Mouse (Mus musculus): ENCODE measurements around the gene Gusb.
A peak's percentile ranks its signal among the peaks of the same experiment; 100 is the strongest.

Gene Gusb

GRCm38 (mm10) chr5:129974354-129974753 lies 28.5 kb downstream of the Gusb start:
- DNase-seq, result no peak

GRCm38 (mm10) chr5:129971491-129971890 lies 31.4 kb downstream of the Gusb start:
- no peak for DNase-seq

GRCm38 (mm10) chr5:129968417-129968816 lies 34.4 kb downstream of the Gusb start:
- no peak for DNase-seq

GRCm38 (mm10) chr5:129966448-129966847 lies 36.4 kb downstream of the Gusb start:
- DNase-seq, result no peak

- DNase-seq, result no peak
Measured at GRCm38 (mm10) chr5:129963224-129963623, 39.6 kb downstream of the Gusb start.

- DNase-seq, result no peak
Measured at GRCm38 (mm10) chr5:129955792-129956191, 47.1 kb downstream of the Gusb start.

- no peak for DNase-seq
Measured at GRCm38 (mm10) chr5:129954473-129955254, 48.2 kb downstream of the Gusb start.

GRCm38 (mm10) chr5:129952143-129952542 lies 50.7 kb downstream of the Gusb start:
- no peak for DNase-seq

GRCm38 (mm10) chr5:129947528-129948033 lies 55.3 kb downstream of the Gusb start:
- DNase-seq, result no peak

GRCm38 (mm10) chr5:129943402-129943801 lies 59.4 kb downstream of the Gusb start:
- DNase-seq, result no peak

GRCm38 (mm10) chr5:129942073-129942939 lies 60.5 kb downstream of the Gusb start:
- peak; percentile 37 for DNase-seq

GRCm38 (mm10) chr5:129941495-129942045 lies 61.3 kb downstream of the Gusb start, which contains the start of gene Vkorc1l1:
Gene Vkorc1l1, plus strand, starts transcription at chr5:129941970.
- DNase-seq, result peak; percentile 98

GRCm38 (mm10) chr5:129940736-129941494 lies 61.9 kb downstream of the Gusb start:
- peak; percentile 3 for DNase-seq

GRCm38 (mm10) chr5:129940281-129940680 lies 62.6 kb downstream of the Gusb start:
- no peak for DNase-seq

Measured in embryo, embryonic 11 days (tissue).